Mouse (Mus musculus) forebrain, embryonic 12.5 days (tissue): ENCODE measurements around the gene Ccdc114. TPM values are rescaled to one million over a fixed set of nuclear protein-coding genes. Genes with fewer than 3 reads are reported as not detected.
"Not testable (repeated sequence)": the region's sequence is repeated elsewhere in the genome, so short reads cannot be mapped to it uniquely, and the experiment has no call there.

Experiments
- ATAC-seq: fragments of 200-750 bp; cut with Nextera tagmentation; 2 replicates; pipeline ENCODE4 v1.8.0; 2017; ENCODE audit warnings: moderate TSS enrichment; ENCODE audit not compliant: low FRiP score
- H3K27ac ChIP-seq: fragments of 300-500 bp; sonication (generic); 2 replicates; pipeline ENCODE4 v1.5.1; 2016; ENCODE audit warnings: mild to moderate bottlenecking
- H3K27me3 ChIP-seq: fragments of 300-500 bp; sonication (generic); 2 replicates; pipeline ENCODE4 v1.6.1; 2016; ENCODE audit warnings: mild to moderate bottlenecking
- H3K36me3 ChIP-seq: fragments of 300-500 bp; sonication (generic); replicated peaks from 2 replicates; pipeline ENCODE4 v1.6.1; 2016; ENCODE audit warnings: mild to moderate bottlenecking
- H3K4me1 ChIP-seq: fragments of 300-500 bp; sonication (generic); 2 replicates; pipeline ENCODE4 v1.6.1; 2016
- H3K4me2 ChIP-seq: fragments of 300-500 bp; sonication (generic); 2 replicates; pipeline ENCODE4 v1.6.1; 2016; ENCODE audit warnings: mild to moderate bottlenecking, moderate library complexity
- H3K4me3 ChIP-seq: fragments of 300-500 bp; sonication (generic); replicated peaks from 2 replicates; pipeline ENCODE4 v1.5.1; 2016; ENCODE audit warnings: mild to moderate bottlenecking
- H3K9ac ChIP-seq: fragments of 300-500 bp; sonication (generic); 2 replicates; pipeline ENCODE4 v1.6.1; 2016; ENCODE audit warnings: mild to moderate bottlenecking
- H3K9me3 ChIP-seq: fragments of 300-500 bp; sonication (generic); 2 replicates; pipeline ENCODE4 v1.6.1; 2016
- WGBS: fragments of 180-500 bp; shearing (Covaris S2); methylation state at CpG from one replicate; pipeline ENCODE4 v1.1.7; 2016; 5-methylcytosine and 5-hydroxymethylcytosine counted together
- polyA plus RNA-seq: library from polyadenylated mRNA; unstranded; fragments of >200 nt; fragmentation: Nextera tagmentation; extraction: Ambion mirVana; gene quantifications from 2 replicates; pipeline ENCODE4 v1.2.1, GENCODE M21; 2016

Gene Ccdc114
- polyA plus RNA-seq, 1 experiment from 2014 or later = 4.7 TPM

- H3K4me3 ChIP-seq, H3K4me2 ChIP-seq, H3K9ac ChIP-seq, H3K27me3 ChIP-seq, H3K27ac ChIP-seq, H3K36me3 ChIP-seq, H3K9me3 ChIP-seq, ATAC-seq, H3K4me1 ChIP-seq: not testable (repeated sequence)
- WGBS = 62% methylated on average over 1 of the region's 1 CpGs
Measured at GRCm38 (mm10) chr7:45943280-45943679, 19.4 kb downstream of the Ccdc114 start.

DNA sequence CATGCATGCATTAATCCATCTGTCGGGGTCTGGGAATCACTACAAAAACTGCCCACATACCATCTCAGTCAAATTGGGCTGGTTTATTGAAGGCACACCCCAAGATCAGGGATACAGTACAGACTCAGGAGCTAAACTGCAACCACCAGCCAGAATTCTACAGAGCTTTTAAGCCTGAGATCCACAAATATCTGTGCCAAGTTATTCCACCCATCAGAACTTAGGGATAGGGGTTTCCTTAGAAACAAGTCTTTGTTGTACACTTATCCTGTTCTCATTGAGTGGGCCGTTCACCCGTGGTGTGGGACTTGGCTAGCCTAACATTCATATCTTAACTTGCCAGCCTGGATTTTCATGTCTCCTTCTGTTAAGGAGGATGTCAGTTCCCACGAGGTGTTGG is 25.2 kb downstream of the Ccdc114 start:
- H3K36me3 ChIP-seq = no peaks in the 10 kb centered on the region
- H3K9me3 ChIP-seq = no peaks in the 10 kb centered on the region
- ATAC-seq = no peak
- 84% methylated on average over 4 of the region's 4 CpGs for WGBS
- no peak overlapping the region for H3K27ac ChIP-seq
- H3K9ac ChIP-seq = no peak overlapping the region
- no peaks in the 10 kb centered on the region for H3K4me1 ChIP-seq
- H3K4me3 ChIP-seq = no peak overlapping the region
- H3K27me3 ChIP-seq = no peaks in the 10 kb centered on the region
- no peak overlapping the region for H3K4me2 ChIP-seq

DNA sequence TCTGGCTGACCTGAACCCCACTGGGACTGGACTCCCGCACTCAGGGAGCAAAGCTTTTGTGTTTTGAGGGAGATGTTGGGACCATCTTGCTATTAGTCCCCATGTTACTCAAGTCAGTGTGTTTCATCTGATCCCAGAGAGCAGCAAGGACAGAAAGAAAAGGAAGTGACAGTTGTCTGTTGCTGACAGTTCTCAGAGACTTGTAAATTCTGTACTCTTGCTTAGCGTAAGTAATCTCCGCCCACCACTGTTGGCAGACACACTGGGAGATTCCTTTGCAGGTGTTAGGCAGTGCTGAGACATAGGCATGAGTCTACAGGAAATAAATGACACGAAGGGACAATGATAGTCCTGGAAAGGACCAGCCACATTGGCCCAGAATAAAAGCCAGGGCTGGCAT is 32.7 kb downstream of the Ccdc114 start:
- H3K27ac ChIP-seq = no peak overlapping the region
- no peaks in the 10 kb centered on the region for H3K4me1 ChIP-seq

DNA sequence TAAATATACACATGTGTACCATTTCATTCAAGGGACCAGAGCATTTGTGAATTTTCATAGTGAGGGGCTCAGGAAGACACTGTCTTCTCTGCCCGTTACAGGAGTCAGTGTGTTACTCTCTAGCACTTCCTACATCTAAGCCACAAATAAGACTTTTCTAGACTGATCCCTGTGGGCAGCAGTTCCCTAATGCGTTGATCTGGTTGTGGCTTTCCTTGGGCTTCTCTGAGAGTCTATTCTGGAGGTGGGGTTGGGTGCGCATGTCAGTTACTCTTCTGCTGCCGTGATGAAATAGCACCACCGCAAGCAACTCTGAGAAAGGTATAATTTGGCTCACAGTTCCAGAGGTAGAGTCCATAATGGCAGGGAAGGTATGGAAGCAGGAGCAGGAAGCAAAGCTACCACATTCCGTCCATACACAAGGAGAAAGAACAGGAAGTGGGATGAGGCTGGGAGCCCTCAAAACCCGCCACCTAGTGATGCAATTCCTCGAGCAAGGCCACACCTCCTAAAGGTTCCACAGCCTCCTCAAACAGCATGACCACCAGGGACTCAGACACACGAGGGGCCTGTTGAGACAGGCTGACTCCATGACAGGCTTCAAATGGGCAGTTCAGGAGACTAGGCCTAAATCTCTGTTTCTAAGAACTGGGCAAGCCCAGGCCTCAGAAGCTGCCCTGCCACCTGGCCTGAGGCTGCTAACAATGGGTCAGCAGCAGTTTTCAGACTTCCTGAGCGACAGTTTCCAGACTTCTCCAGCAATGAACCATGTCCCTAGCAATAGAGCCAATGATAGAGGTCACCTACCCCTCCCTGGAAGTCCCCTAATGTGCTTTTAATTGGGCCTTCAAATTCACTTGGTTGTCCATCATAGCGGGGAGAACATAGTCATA is 48.2 kb downstream of the Ccdc114 start:
- 82% methylated on average over 11 of the region's 11 CpGs for WGBS
- no peak for ATAC-seq

More for the DNA sequence above, 32.7 kb downstream of the Ccdc114 start:
- H3K27me3 ChIP-seq = no peaks in the 10 kb centered on the region
- ATAC-seq = no peak
- no peaks in the 10 kb centered on the region for H3K9me3 ChIP-seq
- no peak overlapping the region for H3K9ac ChIP-seq
- WGBS = 70% methylated on average over 4 of the region's 4 CpGs
- no peaks in the 10 kb centered on the region for H3K36me3 ChIP-seq
- no peak overlapping the region for H3K4me2 ChIP-seq
- H3K4me3 ChIP-seq = no peak overlapping the region

DNA sequence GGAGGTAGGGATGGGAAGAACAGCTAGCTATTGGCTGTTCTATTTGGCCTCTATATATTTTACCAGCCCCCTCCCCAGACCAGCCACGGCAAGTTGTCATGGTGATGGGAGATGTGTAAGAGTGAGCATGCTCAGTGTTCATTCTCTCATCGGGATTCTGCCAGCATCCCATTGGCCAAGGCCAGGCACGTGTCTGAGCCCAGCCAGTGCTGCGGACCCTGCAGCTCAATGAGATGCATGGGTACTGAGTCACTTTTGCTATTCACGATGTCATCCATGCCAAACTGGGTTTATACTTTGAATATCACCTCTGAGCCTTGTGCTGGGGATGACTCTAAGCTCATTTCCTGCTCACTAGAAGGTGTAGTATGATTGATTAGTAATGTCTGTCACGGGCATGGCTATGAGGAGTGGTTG is 49.4 kb downstream of the Ccdc114 start:
- H3K9me3 ChIP-seq = no peaks in the 10 kb centered on the region
- H3K27me3 ChIP-seq = 0 out of 2 replicates have a peak, but pooled peaks cover 5% of the 10 kb centered on the region
- H3K36me3 ChIP-seq = no peaks in the 10 kb centered on the region
- H3K9ac ChIP-seq = no peak overlapping the region
- H3K27ac ChIP-seq = no peak overlapping the region
- 81% methylated on average over 6 of the region's 6 CpGs for WGBS
- 0 out of 2 replicates have a peak, but pooled peaks have one; percentile 55 for ATAC-seq
- H3K4me2 ChIP-seq = no peak overlapping the region
- no peaks in the 10 kb centered on the region for H3K4me1 ChIP-seq
- no peak overlapping the region for H3K4me3 ChIP-seq

More for the DNA sequence above, 48.2 kb downstream of the Ccdc114 start:
- H3K9ac ChIP-seq = no peak overlapping the region
- no peaks in the 10 kb centered on the region for H3K4me1 ChIP-seq
- no peak overlapping the region for H3K4me2 ChIP-seq
- no peak overlapping the region for H3K27ac ChIP-seq
- H3K36me3 ChIP-seq = no peaks in the 10 kb centered on the region
- H3K9me3 ChIP-seq = no peaks in the 10 kb centered on the region
- 0 out of 2 replicates have a peak, but pooled peaks cover 3% of the 10 kb centered on the region for H3K27me3 ChIP-seq
- H3K4me3 ChIP-seq = no peak overlapping the region

GRCm38 (mm10) chr7:45974103-45974502 is 50.2 kb downstream of the Ccdc114 start:
- H3K9me3 ChIP-seq = no peaks in the 10 kb centered on the region
- 67% methylated on average over 6 of the region's 6 CpGs for WGBS

DNA sequence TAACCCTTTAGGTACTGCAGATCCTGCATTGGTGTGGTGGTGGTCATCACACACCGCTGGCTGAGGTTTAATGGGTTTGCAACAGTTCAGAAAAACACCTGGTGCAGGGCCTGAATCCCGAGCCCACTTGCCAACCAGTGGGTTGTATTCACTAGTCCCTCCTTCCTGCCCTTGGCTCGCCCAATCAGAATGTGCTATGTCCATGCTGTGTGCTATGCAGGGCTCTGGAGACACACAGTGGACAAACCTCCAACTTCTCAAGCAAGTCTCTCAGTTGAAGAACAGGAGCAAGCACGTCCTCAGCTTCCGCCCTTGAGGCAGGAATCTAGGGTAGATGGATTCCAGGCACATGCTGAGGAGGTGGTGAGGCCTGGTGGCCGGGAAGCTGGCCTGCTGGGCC is 50.6 kb downstream of the Ccdc114 start:
- Histone ChIP-seq H3K27ac (no peak overlapping the region), H3K9ac (no peak overlapping the region), H3K9me3 (no peaks in the 10 kb centered on the region), H3K36me3 (no peaks in the 10 kb centered on the region), H3K4me1 (no peaks in the 10 kb centered on the region), H3K4me3 (no peak overlapping the region), H3K4me2 (no peak overlapping the region), H3K27me3 (0 out of 2 replicates have a peak, but pooled peaks cover 5% of the 10 kb centered on the region)
- ATAC-seq = no peak
- 76% methylated on average over 6 of the region's 6 CpGs for WGBS

More at GRCm38 (mm10) chr7:45974103-45974502, 50.2 kb downstream of the Ccdc114 start:
- no peak overlapping the region for H3K4me2 ChIP-seq
- no peak for ATAC-seq
- H3K36me3 ChIP-seq = no peaks in the 10 kb centered on the region
- no peaks in the 10 kb centered on the region for H3K4me1 ChIP-seq
- H3K27ac ChIP-seq = no peak overlapping the region
- H3K27me3 ChIP-seq = 0 out of 2 replicates have a peak, but pooled peaks cover 5% of the 10 kb centered on the region
- no peak overlapping the region for H3K4me3 ChIP-seq
- no peak overlapping the region for H3K9ac ChIP-seq

- Histone ChIP-seq H3K27me3 (0 out of 2 replicates have a peak, but pooled peaks cover 9% of the 10 kb centered on the region), H3K4me1 (no peaks in the 10 kb centered on the region), H3K9ac (no peak overlapping the region), H3K27ac (no peak overlapping the region), H3K4me3 (no peak overlapping the region), H3K4me2 (no peak overlapping the region), H3K9me3 (no peaks in the 10 kb centered on the region), H3K36me3 (no peaks in the 10 kb centered on the region)
- ATAC-seq = no peak
- 89% methylated on average over 5 of the region's 5 CpGs for WGBS
Measured at GRCm38 (mm10) chr7:45981612-45982011, 57.7 kb downstream of the Ccdc114 start.

DNA sequence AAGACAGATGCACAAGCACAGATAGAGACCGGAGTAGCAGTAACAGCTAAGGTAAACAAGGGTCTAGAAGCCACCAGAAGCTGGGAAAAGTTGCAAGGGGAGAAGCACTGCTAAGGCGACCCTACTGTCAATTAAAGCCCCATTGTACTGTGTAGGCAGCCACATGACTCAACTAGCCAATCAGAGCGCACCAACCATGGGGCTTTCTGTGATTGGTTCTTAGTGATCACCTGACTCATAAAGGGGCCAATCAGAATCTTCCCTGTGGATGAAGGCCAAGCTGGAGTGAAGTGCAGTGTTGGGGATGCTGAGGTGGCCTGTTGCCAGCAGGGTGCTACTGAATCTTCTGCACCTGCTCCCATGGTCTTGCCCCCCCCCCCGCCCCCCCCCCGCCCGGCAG is 63.0 kb downstream of the Ccdc114 start:
- 0 out of 2 replicates have a peak, but pooled peaks cover 2% of the 10 kb centered on the region for H3K9me3 ChIP-seq
- no peak overlapping the region for H3K4me3 ChIP-seq
- ATAC-seq = no peak
- no peaks in the 10 kb centered on the region for H3K4me1 ChIP-seq
- WGBS = 83% methylated on average over 5 of the region's 6 CpGs
- 0 out of 2 replicates have a peak, but pooled peaks cover 7% of the 10 kb centered on the region for H3K27me3 ChIP-seq
- no peak overlapping the region for H3K4me2 ChIP-seq
- no peaks in the 10 kb centered on the region for H3K36me3 ChIP-seq
- H3K9ac ChIP-seq = no peak overlapping the region
- H3K27ac ChIP-seq = no peak overlapping the region

DNA sequence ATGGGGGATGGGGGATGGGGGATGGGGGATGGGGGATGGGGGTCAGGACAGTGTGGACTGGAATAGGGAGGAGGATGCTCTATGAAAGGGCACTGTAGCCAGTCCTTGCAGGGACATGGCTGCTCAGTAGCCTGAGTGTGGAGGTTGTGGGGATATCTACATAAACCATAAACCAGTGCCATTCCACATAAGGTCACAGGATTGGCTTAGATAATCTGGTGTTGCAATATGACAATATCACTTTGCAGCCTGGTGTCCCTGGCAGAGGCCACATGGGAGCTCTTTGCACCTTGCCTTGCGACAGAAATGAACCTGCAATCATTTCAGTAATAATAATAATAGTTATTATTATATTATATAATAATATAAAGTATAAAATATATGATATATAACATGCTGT is 64.5 kb downstream of the Ccdc114 start:
- Histone ChIP-seq H3K27me3 (0 out of 2 replicates have a peak, but pooled peaks cover 4% of the 10 kb centered on the region), H3K4me2 (no peak overlapping the region)

GRCm38 (mm10) chr7:45992470-45992869 is 68.6 kb downstream of the Ccdc114 start:
- Histone ChIP-seq H3K4me3 (no peak overlapping the region), H3K27ac (no peak overlapping the region), H3K27me3 (peaks cover 4% of the 10 kb centered on the region; the same call in 1 of the 2 replicates), H3K36me3 (no peaks in the 10 kb centered on the region), H3K4me2 (no peak overlapping the region), H3K4me1 (no peaks in the 10 kb centered on the region), H3K9ac (no peak overlapping the region), H3K9me3 (no peaks in the 10 kb centered on the region)
- WGBS = 91% methylated on average over 8 of the region's 8 CpGs
- no peak for ATAC-seq

More for the DNA sequence above, 64.5 kb downstream of the Ccdc114 start:
- Histone ChIP-seq H3K36me3 (no peaks in the 10 kb centered on the region), H3K4me1 (no peaks in the 10 kb centered on the region), H3K9me3 (0 out of 2 replicates have a peak, but pooled peaks cover 2% of the 10 kb centered on the region), H3K4me3 (no peak overlapping the region), H3K27ac (no peak overlapping the region), H3K9ac (no peak overlapping the region)
- 97% methylated on average over 1 of the region's 1 CpGs for WGBS
- ATAC-seq = no peak
